29 mouse cellular contexts compared by ENCODE assay signal in the genomic region with DNA sequence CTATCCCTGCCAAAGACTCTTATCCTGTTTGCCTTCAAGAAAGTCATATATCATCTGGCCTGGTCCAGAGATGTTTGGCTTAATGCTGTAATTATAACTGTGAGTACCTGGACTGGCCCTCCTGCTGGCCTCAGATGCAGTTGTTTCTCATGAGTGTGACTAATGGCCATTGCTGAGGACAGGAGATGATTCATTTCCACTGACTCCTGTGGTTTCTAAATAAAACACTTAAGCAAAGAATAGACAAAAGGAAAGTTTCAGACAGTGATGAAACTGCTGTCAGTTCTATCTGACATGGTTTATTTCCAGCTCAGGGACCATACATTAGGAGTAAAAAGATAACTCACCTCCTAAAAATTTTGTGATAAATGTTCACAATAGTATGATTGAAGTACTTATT.
DNase-seq lines count a peak whose midpoint lies in the region; ATAC-seq and TF ChIP-seq lines count a peak whose summit lies in the region.
"Had no signal": no experiment of that assay in that cellular context is flagged by ENCODE, and none has a peak within 500 bp of the region (broad histone marks: within the 10 kb centered on the region; RNA-seq: fewer than 3 reads in every experiment).

No protein-coding gene starts in this region.

- H3K4me1 ChIP-seq in bone marrow macrophage, adult 2 months (ENCODE audit: control insufficient read depth, insufficient read depth, low read length), result peaks cover 35% of the 10 kb centered on the region
- no peaks in the 10 kb centered on the region for H3K4me1 ChIP-seq in midbrain, embryonic 11.5 days (ENCODE audit: control insufficient read depth, insufficient read depth, low read length)
- H3K4me1 ChIP-seq: heart, embryonic 10.5 days; heart, embryonic 15.5 days; kidney, embryonic 15.5 days; limb, embryonic 12.5 days; liver, embryonic 15.5 days; neural tube, embryonic 15.5 days; stomach, embryonic 15.5 days had no signal

- TF ChIP-seq CTCF in bone marrow macrophage, adult 2 months (IDR thresholded peaks at IDR 0.05; ENCODE audit: low read depth, low read length), result no peak

- no peaks in the 10 kb centered on the region for H3K36me3 ChIP-seq in midbrain, embryonic 11.5 days (ENCODE audit: control insufficient read depth, insufficient read depth, low read length)
- H3K36me3 ChIP-seq: heart, embryonic 10.5 days; heart, embryonic 15.5 days; kidney, embryonic 15.5 days; limb, embryonic 12.5 days; liver, embryonic 15.5 days; neural tube, embryonic 15.5 days; stomach, embryonic 15.5 days had no signal

- H3K27ac ChIP-seq in bone marrow macrophage, adult 2 months (ENCODE audit: insufficient read depth, low read depth, low read length), result peak overlapping the region; percentile 29
- H3K27ac ChIP-seq in midbrain, embryonic 11.5 days (ENCODE audit: low read depth, low read length), result no peak overlapping the region
- H3K27ac ChIP-seq: heart, embryonic 10.5 days; heart, embryonic 15.5 days; kidney, embryonic 15.5 days; limb, embryonic 12.5 days; liver, embryonic 15.5 days; neural tube, embryonic 15.5 days; stomach, embryonic 15.5 days had no signal

- DNase-seq in adrenal gland, adult 2 months, result peak; percentile 19
- no peak for DNase-seq in adrenal gland, postnatal 10 days
- peak; percentile 90 for DNase-seq in 416B (ENCODE audit: low read depth)
- DNase-seq in mesoderm, embryonic 11.5 days (ENCODE audit: low read depth, low spot score), result peak; percentile 18
- no peak for DNase-seq in heart, adult 8-10 months (ENCODE audit: low spot score)
- no peak for DNase-seq in midbrain, embryonic 11.5 days (ENCODE audit: low spot score, missing footprints)
- DNase-seq: cerebellum, adult 2 months; cerebellum, postnatal 14 days; kidney, adult 18-20 months; kidney, postnatal 25 days; lung, embryonic 14.5 days; lung, postnatal 36 days; midbrain, embryonic 14.5 days; retina, postnatal 1 day; right cerebral cortex, postnatal 25 days; thymus, postnatal 25 days had no signal

- H3K9me3 ChIP-seq in midbrain, embryonic 11.5 days (ENCODE audit: control insufficient read depth, low read length), result no peaks in the 10 kb centered on the region
- H3K9me3 ChIP-seq: heart, embryonic 10.5 days; heart, embryonic 15.5 days; kidney, embryonic 15.5 days; limb, embryonic 12.5 days; liver, embryonic 15.5 days; megakaryocyte, embryonic 14.5 days; neural tube, embryonic 15.5 days; stomach, embryonic 15.5 days had no signal

- H3K4me3 ChIP-seq in bone marrow macrophage, adult 2 months (ENCODE audit: insufficient read depth, low read length), result no peak overlapping the region
- no peak overlapping the region for H3K4me3 ChIP-seq in midbrain, embryonic 11.5 days (ENCODE audit: low read depth, low read length)
- H3K4me3 ChIP-seq: heart, embryonic 10.5 days; heart, embryonic 15.5 days; kidney, embryonic 15.5 days; left cerebral cortex, adult 2 months; limb, embryonic 12.5 days; liver, embryonic 15.5 days; megakaryocyte, embryonic 14.5 days; neural tube, embryonic 15.5 days; stomach, embryonic 15.5 days had no signal

- H3K4me2 ChIP-seq in midbrain, embryonic 11.5 days, result no peak overlapping the region
- H3K4me2 ChIP-seq: heart, embryonic 15.5 days; kidney, embryonic 15.5 days; limb, embryonic 12.5 days; liver, embryonic 15.5 days; lung, embryonic 14.5 days; neural tube, embryonic 15.5 days; stomach, embryonic 15.5 days had no signal

- TF ChIP-seq POLR2A in bone marrow macrophage, adult 2 months (IDR thresholded peaks at IDR 0.05; ENCODE audit: borderline replicate concordance, low read depth, low read length), result no peak

- H3K9ac ChIP-seq in midbrain, embryonic 11.5 days (ENCODE audit: low read length), result no peak overlapping the region
- H3K9ac ChIP-seq: heart, embryonic 15.5 days; kidney, embryonic 15.5 days; limb, embryonic 12.5 days; liver, embryonic 15.5 days; lung, embryonic 14.5 days; neural tube, embryonic 15.5 days; stomach, embryonic 15.5 days had no signal

- ATAC-seq in midbrain, embryonic 11.5 days (ENCODE audit: low FRiP score), result no peak
- ATAC-seq in cerebellum, adult (ENCODE audit: insufficient number of reproducible peaks, low FRiP score, low TSS enrichment), result no peak
- ATAC-seq: forebrain, embryonic 16.5 days; hindbrain, embryonic 16.5 days had no signal

- no peaks in the 10 kb centered on the region for H3K27me3 ChIP-seq in midbrain, embryonic 11.5 days (ENCODE audit: control insufficient read depth, insufficient read depth, low read length)
- H3K27me3 ChIP-seq: heart, embryonic 15.5 days; kidney, embryonic 15.5 days; limb, embryonic 12.5 days; liver, embryonic 15.5 days; megakaryocyte, embryonic 14.5 days; neural tube, embryonic 15.5 days; stomach, embryonic 15.5 days had no signal

Comparison
In these comparisons a context has a peak if more than half of its experiments do, and no peak if none do; other contexts are left out.
1. DNase-seq: peak in adrenal gland, adult 2 months (single experiment), 416B (single experiment) and mesoderm, embryonic 11.5 days (single experiment); none in adrenal gland, postnatal 10 days (single experiment), heart, adult 8-10 months (single experiment) and midbrain, embryonic 11.5 days (single experiment).